Mouse (Mus musculus) cerebellum, adult 2 months (tissue): ENCODE measurements around the gene Tbca. TPM values are rescaled to one million over a fixed set of nuclear protein-coding genes. Genes with fewer than 3 reads are reported as not detected.

ENCODE experiments used
- DNase-seq, 2 experiments: peaks; one replicate each; pipeline ENCODE4 v3.0.0; 2021
- H3K27ac ChIP-seq: fragments of 200-500 bp; 2 replicates; pipeline ENCODE4 v1.5.1; 2012; ENCODE audit warnings: low read length, control low read depth, inconsistent platforms; ENCODE audit not compliant: insufficient read depth
- H3K27me3 ChIP-seq: fragments of 200-500 bp; 2 replicates; pipeline ENCODE4 v1.6.1; 2012; ENCODE audit warnings: inconsistent platforms, mild to moderate bottlenecking, low read length, moderate library complexity; ENCODE audit not compliant: control insufficient read depth, insufficient read depth
- H3K4me1 ChIP-seq: fragments of 200-500 bp; 2 replicates; pipeline ENCODE4 v1.6.1; 2011; ENCODE audit warnings: low read length; ENCODE audit not compliant: control insufficient read depth, insufficient read depth
- H3K4me3 ChIP-seq: fragments of 200-500 bp; replicated peaks from 2 replicates; pipeline ENCODE3; 2011; ENCODE audit warnings: mild to moderate bottlenecking, low read depth, low read length, control low read depth; ENCODE audit not compliant: insufficient read depth
- CTCF ChIP-seq: fragments of 200-500 bp; IDR thresholded peaks from 2 replicates; pipeline ENCODE4 v1.5.1; 2011; ENCODE audit warnings: low read depth, mild to moderate bottlenecking, control low read depth, low read length, moderate library complexity, borderline replicate concordance; ENCODE audit not compliant: insufficient read depth
- POLR2A ChIP-seq: fragments of 200-500 bp; IDR thresholded peaks from 2 replicates; pipeline ENCODE4 v1.6.1; 2011; ENCODE audit warnings: low read length, control low read depth, borderline replicate concordance; ENCODE audit not compliant: insufficient read depth
- WGBS: fragments of 180-500 bp; shearing (Covaris S2); methylation state at CpG from one replicate; pipeline ENCODE4 v1.1.7; 2018; 5-methylcytosine and 5-hydroxymethylcytosine counted together
- polyA plus RNA-seq: library from polyadenylated mRNA; depleted of rRNA; stranded (reverse); fragments of >200 nt; gene quantifications from 2 replicates; pipeline ENCODE4 v1.2.3, GENCODE M21; 2012

The Tbca gene
- polyA plus RNA-seq, 1 experiment = 276 TPM

GRCm38 (mm10) chr13:94826986-94827385 lies 38.3 kb downstream of the Tbca start:
- H3K4me3 ChIP-seq = no peak overlapping the region
- no peak for TF ChIP-seq POLR2A
- no peak for TF ChIP-seq CTCF

GRCm38 (mm10) chr13:94827847-94828246 lies 39.1 kb downstream of the Tbca start:
- H3K27ac ChIP-seq = no peak overlapping the region
- H3K4me1 ChIP-seq = no peaks in the 10 kb centered on the region
- TF ChIP-seq CTCF = no peak
- no peak for TF ChIP-seq POLR2A
- H3K4me3 ChIP-seq = no peak overlapping the region
- H3K27me3 ChIP-seq = no peaks in the 10 kb centered on the region
- DNase-seq = no peak
- WGBS = 45% methylated on average over 2 of the region's 2 CpGs

More at GRCm38 (mm10) chr13:94826986-94827385, 38.3 kb downstream of the Tbca start:
- DNase-seq = no peak
- 89% methylated on average over 2 of the region's 2 CpGs for WGBS
- no peaks in the 10 kb centered on the region for H3K4me1 ChIP-seq
- H3K27ac ChIP-seq = no peak overlapping the region
- no peaks in the 10 kb centered on the region for H3K27me3 ChIP-seq

GRCm38 (mm10) chr13:94838047-94838720 lies 49.5 kb downstream of the Tbca start:
- 62% methylated on average over 5 of the region's 5 CpGs for WGBS
- Histone ChIP-seq H3K27me3 (no peaks in the 10 kb centered on the region), H3K27ac (no peak overlapping the region), H3K4me3 (no peak overlapping the region), H3K4me1 (no peaks in the 10 kb centered on the region)
- DNase-seq = no peak
- TF ChIP-seq CTCF = no peak
- no peak for TF ChIP-seq POLR2A

- WGBS = 62% methylated on average over 8 of the region's 8 CpGs
- no peak overlapping the region for H3K27ac ChIP-seq
- no peaks in the 10 kb centered on the region for H3K27me3 ChIP-seq
- DNase-seq = no peak
- H3K4me1 ChIP-seq = no peaks in the 10 kb centered on the region
- H3K4me3 ChIP-seq = no peak overlapping the region
- TF ChIP-seq CTCF = no peak
- no peak for TF ChIP-seq POLR2A
Measured at GRCm38 (mm10) chr13:94838756-94839337, 50.1 kb downstream of the Tbca start.

DNA sequence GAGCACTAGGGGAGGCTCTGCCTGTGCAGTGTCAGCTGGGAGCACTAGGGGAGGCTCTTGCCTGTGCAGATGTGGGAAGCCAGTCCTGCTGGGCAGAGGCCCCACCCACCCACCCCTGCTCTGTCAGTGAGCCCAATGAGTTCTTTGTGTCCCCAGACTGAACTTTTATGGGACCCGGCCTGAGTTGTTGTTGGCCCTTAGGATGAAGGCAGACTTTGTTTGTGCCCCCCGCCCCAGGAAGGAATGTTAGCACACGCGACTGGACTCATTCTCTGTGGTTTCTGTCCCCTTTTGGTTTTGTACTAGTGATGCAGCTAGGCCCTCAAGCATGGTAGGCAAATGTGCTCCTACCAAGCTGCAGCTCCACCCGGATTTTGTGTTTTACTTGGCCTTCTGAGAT lies 54.5 kb downstream of the Tbca start:
- 77% methylated on average over 5 of the region's 5 CpGs for WGBS
- no peak overlapping the region for H3K27ac ChIP-seq
- no peak for DNase-seq
- H3K4me3 ChIP-seq = no peak overlapping the region
- TF ChIP-seq CTCF (no peak), POLR2A (no peak)
- H3K27me3 ChIP-seq = no peaks in the 10 kb centered on the region
- no peaks in the 10 kb centered on the region for H3K4me1 ChIP-seq

GRCm38 (mm10) chr13:94847870-94848269 lies 59.2 kb downstream of the Tbca start:
- no peak for TF ChIP-seq CTCF
- no peaks in the 10 kb centered on the region for H3K4me1 ChIP-seq
- 78% methylated on average over 7 of the region's 7 CpGs for WGBS
- H3K27ac ChIP-seq = no peak overlapping the region
- DNase-seq = no peak
- H3K27me3 ChIP-seq = no peaks in the 10 kb centered on the region
- H3K4me3 ChIP-seq = no peak overlapping the region

DNA sequence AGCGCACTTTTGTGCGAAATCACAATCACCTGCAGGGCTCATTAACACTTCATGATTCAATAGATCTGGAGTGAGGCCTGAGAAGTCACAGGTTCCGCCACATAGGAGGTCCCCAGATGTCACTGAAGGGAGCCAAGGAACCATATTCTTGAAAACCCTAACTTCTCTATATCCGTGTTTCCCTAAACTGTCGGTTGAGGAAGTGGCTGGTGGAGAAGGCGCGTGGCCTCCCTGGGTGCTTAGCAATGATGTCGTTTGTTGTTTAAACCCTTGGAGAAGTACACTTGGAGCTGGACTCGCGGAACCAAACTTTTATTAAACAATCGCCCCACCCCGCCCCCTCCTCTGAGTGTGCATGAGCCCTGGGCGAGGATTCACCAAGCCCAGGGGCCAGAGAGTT lies 60.6 kb downstream of the Tbca start:
- Histone ChIP-seq H3K27ac (no peak overlapping the region), H3K4me3 (no peak overlapping the region), H3K27me3 (no peaks in the 10 kb centered on the region), H3K4me1 (no peaks in the 10 kb centered on the region)
- 75% methylated on average over 13 of the region's 13 CpGs for WGBS
- DNase-seq = no peak
- TF ChIP-seq CTCF = no peak
- no peak for TF ChIP-seq POLR2A

DNA sequence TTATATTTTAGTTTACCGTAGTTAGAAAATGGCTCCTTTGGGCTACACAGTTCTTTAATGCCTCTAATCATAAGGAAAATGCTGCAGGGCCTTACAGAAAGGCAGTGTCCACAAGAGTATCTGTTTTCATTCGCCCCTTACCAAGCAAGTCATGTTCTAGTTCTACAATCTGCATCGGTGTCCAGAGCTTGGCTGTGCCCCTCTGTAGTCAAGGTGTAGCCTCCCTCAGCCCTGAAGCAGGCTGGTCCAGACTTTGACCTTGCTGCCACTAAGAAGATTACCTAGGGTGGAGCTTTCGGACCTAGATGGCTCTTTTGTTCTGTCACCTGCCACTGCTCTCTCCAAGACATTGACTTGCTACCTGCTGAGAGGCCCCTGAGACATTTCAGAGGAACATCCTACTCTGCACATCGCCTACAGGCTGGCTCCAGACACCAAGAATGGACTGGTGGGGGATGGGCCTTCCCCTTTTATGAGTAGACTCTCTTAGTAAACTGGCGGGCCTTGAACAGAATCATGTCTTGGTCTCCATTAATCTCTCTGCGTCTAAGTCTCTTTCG lies 69.4 kb downstream of the Tbca start:
- H3K27me3 ChIP-seq = no peaks in the 10 kb centered on the region
- WGBS = 78% methylated on average over 8 of the region's 8 CpGs
- H3K27ac ChIP-seq = no peak overlapping the region
- H3K4me1 ChIP-seq = no peaks in the 10 kb centered on the region
- H3K4me3 ChIP-seq = no peak overlapping the region
- no peak for DNase-seq
- no peak for TF ChIP-seq CTCF
- no peak for TF ChIP-seq POLR2A
